Mouse (Mus musculus) heart, postnatal 4 days (tissue): ENCODE data around the gene Sipa1l1. TPM values are rescaled to one million over a fixed set of nuclear protein-coding genes. Genes with fewer than 3 reads are reported as not detected.
"Not testable (repeated sequence)": the region's sequence is repeated elsewhere in the genome, so short reads cannot be mapped to it uniquely, and the experiment has no call there.

Source experiments
- DNase-seq: peaks from one replicate; pipeline ENCODE4 v3.0.0; 2021
- total RNA-seq, 2 experiments: library from RNA; stranded (reverse); gene quantifications; 2 replicates each; pipeline ENCODE4 v1.2.3; 2021

The Sipa1l1 gene
- total RNA-seq, 2 experiments from 2014 or later, result 28.4 to 29.0 TPM

DNA sequence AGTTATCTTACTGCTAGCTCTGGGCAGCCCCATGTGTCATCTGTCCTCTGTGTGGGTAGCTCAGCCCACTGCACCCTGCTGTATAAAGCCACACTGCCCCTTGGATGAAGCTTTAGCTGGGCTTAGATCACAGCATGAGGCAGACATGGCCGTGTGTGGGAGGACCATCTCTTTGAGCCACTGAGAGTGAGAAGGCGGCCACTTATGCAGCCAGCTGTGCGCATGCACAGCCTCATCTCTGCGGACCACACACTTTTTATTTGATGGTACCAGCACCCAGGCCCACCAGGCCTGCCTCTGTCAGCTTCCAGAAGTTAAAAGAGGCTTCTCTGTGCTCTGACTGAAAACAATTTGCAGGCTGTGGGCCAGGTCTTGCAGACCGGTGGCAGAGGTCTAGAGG is 308.7 kb downstream of the Sipa1l1 start:
- DNase-seq, result no peak

GRCm38 (mm10) chr12:82478256-82478655 is 309.1 kb downstream of the Sipa1l1 start:
- DNase-seq, result no peak

DNA sequence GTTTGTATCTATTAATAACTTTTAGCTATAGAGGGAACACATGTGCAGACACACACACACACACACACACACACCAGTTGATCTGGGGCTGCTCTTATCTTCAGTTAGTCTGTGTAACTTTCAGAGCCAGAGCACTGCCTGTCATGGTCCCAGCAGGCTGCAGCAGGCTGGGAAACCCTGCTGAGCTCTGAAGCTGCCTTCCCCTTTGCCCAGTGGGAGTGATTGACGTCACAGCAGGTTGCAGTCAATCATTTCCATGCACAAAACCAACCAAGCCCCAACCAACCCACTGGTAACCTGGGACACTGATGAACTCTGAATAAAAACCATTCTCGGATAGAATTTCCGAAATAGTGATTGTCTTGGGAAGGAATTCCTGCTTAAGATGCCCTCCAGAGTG is 310.3 kb downstream of the Sipa1l1 start:
- DNase-seq, result peak; percentile 33

DNA sequence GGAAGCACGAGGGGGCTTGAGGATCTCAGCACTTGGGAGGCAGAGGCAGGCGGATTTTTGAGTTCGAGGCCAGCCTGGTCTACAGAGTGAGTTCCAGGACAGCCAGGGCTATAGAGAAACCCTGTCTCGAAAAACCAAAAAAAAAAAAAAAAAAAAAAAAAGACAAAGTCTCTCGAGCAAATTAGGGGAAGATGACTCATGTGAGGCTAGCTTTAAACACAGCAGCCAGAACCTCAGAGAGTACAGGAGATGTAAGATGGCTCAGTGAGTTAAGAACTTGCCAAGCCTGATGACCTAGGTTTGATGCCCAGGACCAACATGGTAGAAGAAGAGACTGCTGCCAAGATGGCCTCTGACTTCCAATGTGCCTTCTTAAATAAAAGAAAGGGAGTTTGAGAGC is 311.3 kb downstream of the Sipa1l1 start:
- DNase-seq, result not testable (repeated sequence)

GRCm38 (mm10) chr12:82485466-82485865 is 316.3 kb downstream of the Sipa1l1 start:
- DNase-seq, result no peak

- no peak for DNase-seq
These were observed 317.9 kb downstream of the Sipa1l1 start for GRCm38 (mm10) chr12:82486829-82487560.

GRCm38 (mm10) chr12:82489093-82489492 is 320.0 kb downstream of the Sipa1l1 start:
- peak; percentile 62 for DNase-seq

DNA sequence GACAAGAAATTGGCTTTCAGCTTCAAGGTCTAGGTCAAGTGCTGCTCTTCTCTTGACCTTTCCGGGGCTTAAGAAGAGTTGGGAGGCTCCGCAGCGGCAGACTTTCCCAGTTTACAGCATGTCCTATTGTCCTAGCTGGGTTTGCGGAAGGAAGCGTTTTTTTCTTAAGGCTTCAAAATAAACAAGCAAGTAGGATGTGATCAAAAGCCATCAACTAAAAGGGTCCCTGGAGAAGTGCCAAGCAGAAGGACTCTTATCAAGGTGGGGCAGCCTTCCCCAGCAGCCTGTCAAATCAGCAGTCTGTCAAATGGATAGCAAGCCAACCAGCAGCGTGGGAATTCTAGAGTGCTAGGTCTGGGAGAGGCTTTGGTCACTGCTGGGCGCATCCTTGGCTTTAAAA is 320.5 kb downstream of the Sipa1l1 start:
- DNase-seq, result no peak

GRCm38 (mm10) chr12:82492456-82492855 is 323.3 kb downstream of the Sipa1l1 start:
- DNase-seq, result no peak

GRCm38 (mm10) chr12:82493260-82493659 is 324.1 kb downstream of the Sipa1l1 start:
- not testable (repeated sequence) for DNase-seq

GRCm38 (mm10) chr12:82495936-82496335 is 326.8 kb downstream of the Sipa1l1 start:
- DNase-seq, result no peak

GRCm38 (mm10) chr12:82497866-82498631 is 328.9 kb downstream of the Sipa1l1 start:
- DNase-seq, result peak; percentile 70

GRCm38 (mm10) chr12:82498701-82499100 is 329.6 kb downstream of the Sipa1l1 start:
- no peak for DNase-seq

- DNase-seq, result no peak
These were observed 330.6 kb downstream of the Sipa1l1 start for GRCm38 (mm10) chr12:82499731-82500130.
